Mouse (Mus musculus): ENCODE measurements around the gene Adgrg5. TPM values are rescaled to one million over a fixed set of nuclear protein-coding genes. Genes with fewer than 3 reads are reported as not detected.

The Adgrg5 gene
- total and polyA plus RNA-seq, 3 experiments, result 0.87 to 3.2 (median 2.9) TPM

- TF ChIP-seq GATA2 (IDR thresholded peaks at IDR 0.05; ENCODE audit: borderline replicate concordance, low read depth, low read length) (no peak), GATA1 (IDR thresholded peaks at IDR 0.05; ENCODE audit: borderline replicate concordance, low read length) (no peak), TAL1 (conservative IDR thresholded peaks at IDR 0.05; ENCODE audit: low read depth, low read length) (no peak), CTCF (IDR thresholded peaks at IDR 0.05; ENCODE audit: low read depth, low read length) (no peak), POLR2AphosphoS5 (IDR thresholded peaks at IDR 0.05; ENCODE audit: insufficient replicate concordance, low read depth, low read length) (no peak)
- H3K4me1 ChIP-seq (ENCODE audit: insufficient read depth, low read depth, low read length), result peaks cover 64% of the 10 kb centered on the region
- no peaks in the 10 kb centered on the region for H3K27me3 ChIP-seq (ENCODE audit: insufficient read depth, low read length)
- DNase-seq (ENCODE audit: low spot score), result no peak
- peaks cover 10% of the 10 kb centered on the region for H3K9me3 ChIP-seq (replicated peaks)
- H3K36me3 ChIP-seq (replicated peaks), result peaks cover 59% of the 10 kb centered on the region
- ATAC-seq (ENCODE audit: extremely low read depth, insufficient number of reproducible peaks, low FRiP score, poor library complexity, severe bottlenecking), result no peak
- H3K4me3 ChIP-seq (ENCODE audit: low read depth, low read length), result peak overlapping the region; percentile 44
These were observed 8.8 kb upstream of the Adgrg5 start for GRCm38 (mm10) chr8:94914701-94915101.

GRCm38 (mm10) chr8:94916311-94916959 lies 7.1 kb upstream of the Adgrg5 start:
- peaks cover 43% of the 10 kb centered on the region for H3K36me3 ChIP-seq (replicated peaks)
- peaks cover 75% of the 10 kb centered on the region for H3K4me1 ChIP-seq (ENCODE audit: insufficient read depth, low read depth, low read length)
- peaks cover 10% of the 10 kb centered on the region for H3K9me3 ChIP-seq (replicated peaks)
- ATAC-seq (ENCODE audit: extremely low read depth, insufficient number of reproducible peaks, low FRiP score, poor library complexity, severe bottlenecking) (no peak), DNase-seq (ENCODE audit: low spot score) (no peak)
- H3K4me3 ChIP-seq (ENCODE audit: low read depth, low read length), result peak overlapping the region; percentile 79; the same call in 1 of the 2 replicates
- TF ChIP-seq POLR2AphosphoS5 (IDR thresholded peaks at IDR 0.05; ENCODE audit: insufficient replicate concordance, low read depth, low read length) (no peak), TAL1 (conservative IDR thresholded peaks at IDR 0.05; ENCODE audit: low read depth, low read length) (peak; percentile 53)
- H3K27me3 ChIP-seq (ENCODE audit: insufficient read depth, low read length), result no peaks in the 10 kb centered on the region

- Histone ChIP-seq H3K27me3 (ENCODE audit: insufficient read depth, low read length) (no peaks in the 10 kb centered on the region), H3K4me1 (ENCODE audit: insufficient read depth, low read depth, low read length) (peaks cover 74% of the 10 kb centered on the region), H3K36me3 (replicated peaks) (peaks cover 38% of the 10 kb centered on the region), H3K9me3 (replicated peaks) (peaks cover 10% of the 10 kb centered on the region), H3K4me3 (ENCODE audit: low read depth, low read length) (peak overlapping the region; percentile 79)
- DNase-seq (ENCODE audit: low spot score) (no peak), ATAC-seq (ENCODE audit: extremely low read depth, insufficient number of reproducible peaks, low FRiP score, poor library complexity, severe bottlenecking) (no peak)
- TF ChIP-seq TAL1 (conservative IDR thresholded peaks at IDR 0.05; ENCODE audit: low read depth, low read length) (no peak), CTCF (IDR thresholded peaks at IDR 0.05; ENCODE audit: low read depth, low read length) (no peak), GATA2 (IDR thresholded peaks at IDR 0.05; ENCODE audit: borderline replicate concordance, low read depth, low read length) (no peak), POLR2AphosphoS5 (IDR thresholded peaks at IDR 0.05; ENCODE audit: insufficient replicate concordance, low read depth, low read length) (no peak), GATA1 (IDR thresholded peaks at IDR 0.05; ENCODE audit: borderline replicate concordance, low read length) (no peak)
These were observed 6.6 kb upstream of the Adgrg5 start for GRCm38 (mm10) chr8:94916960-94917324.

GRCm38 (mm10) chr8:94917352-94917751 lies 6.1 kb upstream of the Adgrg5 start:
- H3K4me3 ChIP-seq (ENCODE audit: low read depth, low read length), result peak overlapping the region; percentile 79
- ATAC-seq (ENCODE audit: extremely low read depth, insufficient number of reproducible peaks, low FRiP score, poor library complexity, severe bottlenecking), result peak; percentile 78
- TF ChIP-seq TAL1 (conservative IDR thresholded peaks at IDR 0.05; ENCODE audit: low read depth, low read length), result no peak
- peak; percentile 59 for TF ChIP-seq CTCF (IDR thresholded peaks at IDR 0.05; ENCODE audit: low read depth, low read length)
- H3K9me3 ChIP-seq (replicated peaks), result peaks cover 10% of the 10 kb centered on the region
- peaks cover 34% of the 10 kb centered on the region for H3K36me3 ChIP-seq (replicated peaks)
- peak; percentile 98 for DNase-seq (ENCODE audit: low spot score)
- peaks cover 76% of the 10 kb centered on the region for H3K4me1 ChIP-seq (ENCODE audit: insufficient read depth, low read depth, low read length)
- H3K27me3 ChIP-seq (ENCODE audit: insufficient read depth, low read length), result no peaks in the 10 kb centered on the region

- TF ChIP-seq GATA1 (IDR thresholded peaks at IDR 0.05; ENCODE audit: borderline replicate concordance, low read length) (no peak), POLR2AphosphoS5 (IDR thresholded peaks at IDR 0.05; ENCODE audit: insufficient replicate concordance, low read depth, low read length) (no peak), CTCF (IDR thresholded peaks at IDR 0.05; ENCODE audit: low read depth, low read length) (no peak), TAL1 (conservative IDR thresholded peaks at IDR 0.05; ENCODE audit: low read depth, low read length) (no peak), GATA2 (IDR thresholded peaks at IDR 0.05; ENCODE audit: borderline replicate concordance, low read depth, low read length) (no peak)
- peaks cover 9% of the 10 kb centered on the region for H3K9me3 ChIP-seq (replicated peaks)
- H3K4me1 ChIP-seq (ENCODE audit: insufficient read depth, low read depth, low read length), result peaks cover 83% of the 10 kb centered on the region
- DNase-seq (ENCODE audit: low spot score), result peak; percentile 57
- peaks cover 28% of the 10 kb centered on the region for H3K36me3 ChIP-seq (replicated peaks)
- H3K4me3 ChIP-seq (ENCODE audit: low read depth, low read length), result peak within 1 kb of the TSS; percentile 79
- no peak for ATAC-seq (ENCODE audit: extremely low read depth, insufficient number of reproducible peaks, low FRiP score, poor library complexity, severe bottlenecking)
- H3K27me3 ChIP-seq (ENCODE audit: insufficient read depth, low read length), result no peaks in the 10 kb centered on the region
These were observed 5.5 kb upstream of the Adgrg5 start, which contains the start of gene Ccdc102a for GRCm38 (mm10) chr8:94917851-94918495. Gene Ccdc102a, minus strand, starts transcription at chr8:94918098.

- H3K36me3 ChIP-seq (replicated peaks), result peaks cover 15% of the 10 kb centered on the region
- H3K27me3 ChIP-seq (ENCODE audit: insufficient read depth, low read length), result no peaks in the 10 kb centered on the region
- ATAC-seq (ENCODE audit: extremely low read depth, insufficient number of reproducible peaks, low FRiP score, poor library complexity, severe bottlenecking), result no peak
- DNase-seq (ENCODE audit: low spot score), result no peak
- H3K4me1 ChIP-seq (ENCODE audit: insufficient read depth, low read depth, low read length), result peaks cover 92% of the 10 kb centered on the region
- no peaks in the 10 kb centered on the region for H3K9me3 ChIP-seq (replicated peaks)
- TF ChIP-seq TAL1 (conservative IDR thresholded peaks at IDR 0.05; ENCODE audit: low read depth, low read length) (no peak), POLR2AphosphoS5 (IDR thresholded peaks at IDR 0.05; ENCODE audit: insufficient replicate concordance, low read depth, low read length) (no peak), CTCF (IDR thresholded peaks at IDR 0.05; ENCODE audit: low read depth, low read length) (no peak), GATA2 (IDR thresholded peaks at IDR 0.05; ENCODE audit: borderline replicate concordance, low read depth, low read length) (no peak), GATA1 (IDR thresholded peaks at IDR 0.05; ENCODE audit: borderline replicate concordance, low read length) (no peak)
- no peak overlapping the region for H3K4me3 ChIP-seq (ENCODE audit: low read depth, low read length)
These were observed 4.2 kb upstream of the Adgrg5 start for GRCm38 (mm10) chr8:94919256-94919655.
